Mouse (Mus musculus) heart, embryonic 13.5 days (tissue): Measurements from ENCODE around the gene Msi2. TPM values are rescaled to one million over a fixed set of nuclear protein-coding genes. Genes with fewer than 3 reads are reported as not detected.

ENCODE experiments used
- ATAC-seq: fragments of 200-750 bp; cut with Nextera tagmentation; 2 replicates; pipeline ENCODE4 v1.8.0; 2017; ENCODE audit warnings: moderate TSS enrichment; ENCODE audit not compliant: insufficient number of reproducible peaks, low FRiP score, low TSS enrichment; ENCODE audit errors: extremely low read depth
- H3K27ac ChIP-seq: fragments of 300-500 bp; sonication (generic); replicated peaks from 2 replicates; pipeline ENCODE4 v1.5.1; 2015; ENCODE audit warnings: moderate library complexity, mild to moderate bottlenecking, inconsistent platforms
- H3K27me3 ChIP-seq: fragments of 300-500 bp; sonication (generic); replicated peaks from 2 replicates; pipeline ENCODE4 v1.6.1; 2015; ENCODE audit warnings: mild to moderate bottlenecking, inconsistent platforms
- H3K36me3 ChIP-seq: fragments of 300-500 bp; sonication (generic); 2 replicates; pipeline ENCODE4 v1.6.1; 2015; ENCODE audit warnings: mild to moderate bottlenecking, inconsistent platforms
- H3K4me1 ChIP-seq: fragments of 300-500 bp; sonication (generic); 2 replicates; pipeline ENCODE4 v1.6.1; 2015; ENCODE audit warnings: inconsistent platforms
- H3K4me2 ChIP-seq: fragments of 300-500 bp; sonication (generic); 2 replicates; pipeline ENCODE4 v1.6.1; 2015; ENCODE audit warnings: inconsistent platforms, mild to moderate bottlenecking, moderate library complexity
- H3K4me3 ChIP-seq: fragments of 300-500 bp; sonication (generic); 2 replicates; pipeline ENCODE4 v1.5.1; 2015; ENCODE audit warnings: moderate library complexity, mild to moderate bottlenecking, inconsistent platforms
- H3K9ac ChIP-seq: fragments of 300-500 bp; sonication (generic); 2 replicates; pipeline ENCODE4 v1.6.1; 2015; ENCODE audit warnings: inconsistent platforms, mild to moderate bottlenecking, moderate library complexity
- H3K9me3 ChIP-seq: fragments of 300-500 bp; sonication (generic); 2 replicates; pipeline ENCODE4 v1.6.1; 2016; ENCODE audit warnings: inconsistent platforms
- WGBS: fragments of 180-500 bp; shearing (Covaris S2); methylation state at CpG from one replicate; pipeline ENCODE4 v1.1.7; 2015; ENCODE audit warnings: mixed read lengths; 5-methylcytosine and 5-hydroxymethylcytosine counted together
- polyA plus RNA-seq: library from polyadenylated mRNA; unstranded; fragments of >200 nt; fragmentation: Nextera tagmentation; extraction: Ambion mirVana; gene quantifications from 2 replicates; pipeline ENCODE4 v1.2.1, GENCODE M21; 2015

The Msi2 gene
- polyA plus RNA-seq, 1 experiment from 2014 or later, result 16.2 TPM

- Histone ChIP-seq H3K4me2 (no peak overlapping the region), H3K9me3 (no peaks in the 10 kb centered on the region), H3K27ac (peak overlapping the region; percentile 87), H3K9ac (peak overlapping the region; percentile 42; the same call in 1 of the 2 replicates), H3K4me3 (no peak overlapping the region), H3K27me3 (no peaks in the 10 kb centered on the region), H3K36me3 (no peaks in the 10 kb centered on the region), H3K4me1 (peaks cover 78% of the 10 kb centered on the region)
- WGBS, result 68% methylated on average over 20 of the region's 20 CpGs
- no peak for ATAC-seq
Measured at GRCm38 (mm10) chr11:88424034-88424767, 294.1 kb downstream of the Msi2 start.

DNA sequence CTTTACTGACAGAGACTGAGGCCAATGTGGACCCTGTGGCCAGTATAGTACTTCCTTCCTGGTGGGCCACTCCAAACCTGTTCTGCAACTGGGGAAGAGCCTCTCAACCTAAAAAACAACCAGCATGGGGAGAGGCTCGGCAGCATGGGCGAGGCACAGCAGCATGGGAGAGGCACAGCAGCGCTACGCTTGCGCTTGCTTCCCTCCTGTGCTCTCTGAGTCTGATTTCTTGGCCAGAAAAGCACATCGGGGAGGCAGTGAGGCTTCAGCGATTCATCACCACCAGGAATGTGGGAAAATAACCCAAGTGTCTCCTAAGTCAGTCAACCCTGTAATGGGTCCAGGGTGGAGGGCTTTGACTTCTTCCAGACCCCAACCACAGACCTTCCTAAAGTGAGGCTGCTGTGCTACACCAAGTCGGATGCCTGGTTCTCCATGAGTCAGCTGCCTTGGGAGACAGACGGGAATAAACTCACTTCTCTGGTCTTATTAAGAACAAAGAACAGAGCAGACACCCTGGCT is 297.2 kb downstream of the Msi2 start:
- Histone ChIP-seq H3K36me3 (peaks cover 9% of the 10 kb centered on the region), H3K27ac (peak overlapping the region; percentile 37), H3K9me3 (no peaks in the 10 kb centered on the region), H3K4me1 (peaks cover 93% of the 10 kb centered on the region), H3K4me2 (no peak overlapping the region), H3K27me3 (no peaks in the 10 kb centered on the region), H3K9ac (0 out of 2 replicates have a peak overlapping the region, but pooled peaks have one; percentile 15), H3K4me3 (no peak overlapping the region)
- no peak for ATAC-seq
- 57% methylated on average over 9 of the region's 9 CpGs for WGBS

- ATAC-seq, result no peak
- H3K9ac ChIP-seq, result peak overlapping the region; percentile 5; the same call in 1 of the 2 replicates
- no peak overlapping the region for H3K4me3 ChIP-seq
- H3K4me1 ChIP-seq, result peaks cover 93% of the 10 kb centered on the region
- peak overlapping the region; percentile 97 for H3K27ac ChIP-seq
- no peaks in the 10 kb centered on the region for H3K27me3 ChIP-seq
- H3K4me2 ChIP-seq, result peak overlapping the region; percentile 57
- no peaks in the 10 kb centered on the region for H3K9me3 ChIP-seq
- H3K36me3 ChIP-seq, result peaks cover 9% of the 10 kb centered on the region
- WGBS, result 58% methylated on average over 9 of the region's 9 CpGs
Measured at GRCm38 (mm10) chr11:88419657-88420366, 298.5 kb downstream of the Msi2 start.

GRCm38 (mm10) chr11:88419064-88419463 is 299.2 kb downstream of the Msi2 start:
- Histone ChIP-seq H3K4me3 (no peak overlapping the region), H3K9ac (peak overlapping the region; percentile 61; the same call in 1 of the 2 replicates), H3K27ac (peak overlapping the region; percentile 97), H3K4me2 (peak overlapping the region; percentile 57), H3K36me3 (peaks cover 9% of the 10 kb centered on the region), H3K9me3 (no peaks in the 10 kb centered on the region), H3K4me1 (peaks cover 93% of the 10 kb centered on the region), H3K27me3 (no peaks in the 10 kb centered on the region)
- WGBS, result 17% methylated on average over 7 of the region's 7 CpGs
- peak; percentile 40; the same call in 1 of the 2 replicates for ATAC-seq

- H3K9ac ChIP-seq, result peak overlapping the region; percentile 65
- 50% methylated on average over 18 of the region's 18 CpGs for WGBS
- H3K36me3 ChIP-seq, result peaks cover 28% of the 10 kb centered on the region
- peak overlapping the region; percentile 69 for H3K27ac ChIP-seq
- H3K27me3 ChIP-seq, result no peaks in the 10 kb centered on the region
- no peak for ATAC-seq
- H3K4me2 ChIP-seq, result no peak overlapping the region
- H3K9me3 ChIP-seq, result no peaks in the 10 kb centered on the region
- H3K4me3 ChIP-seq, result no peak overlapping the region
- H3K4me1 ChIP-seq, result peaks cover 60% of the 10 kb centered on the region
Measured at GRCm38 (mm10) chr11:88414157-88414870, 304.0 kb downstream of the Msi2 start.

GRCm38 (mm10) chr11:88412423-88413094 is 305.8 kb downstream of the Msi2 start:
- WGBS, result 56% methylated on average over 4 of the region's 5 CpGs
- Histone ChIP-seq H3K27ac (no peak overlapping the region), H3K4me2 (no peak overlapping the region), H3K4me1 (peaks cover 56% of the 10 kb centered on the region), H3K4me3 (no peak overlapping the region), H3K27me3 (no peaks in the 10 kb centered on the region), H3K36me3 (peaks cover 36% of the 10 kb centered on the region), H3K9ac (0 out of 2 replicates have a peak overlapping the region, but pooled peaks have one; percentile 10), H3K9me3 (no peaks in the 10 kb centered on the region)
- no peak for ATAC-seq

GRCm38 (mm10) chr11:88408305-88408704 is 310.0 kb downstream of the Msi2 start:
- H3K9me3 ChIP-seq, result no peaks in the 10 kb centered on the region
- peaks cover 24% of the 10 kb centered on the region for H3K36me3 ChIP-seq
- ATAC-seq, result no peak
- H3K4me2 ChIP-seq, result no peak overlapping the region
- no peaks in the 10 kb centered on the region for H3K27me3 ChIP-seq
- H3K9ac ChIP-seq, result no peak overlapping the region
- 73% methylated on average over 8 of the region's 8 CpGs for WGBS
- peaks cover 61% of the 10 kb centered on the region for H3K4me1 ChIP-seq
- H3K4me3 ChIP-seq, result no peak overlapping the region
- peak overlapping the region; percentile 25; the same call in 1 of the 2 replicates for H3K27ac ChIP-seq

GRCm38 (mm10) chr11:88406408-88406915 is 311.9 kb downstream of the Msi2 start:
- Histone ChIP-seq H3K9me3 (no peaks in the 10 kb centered on the region), H3K9ac (no peak overlapping the region), H3K36me3 (peaks cover 21% of the 10 kb centered on the region), H3K4me1 (peaks cover 74% of the 10 kb centered on the region), H3K4me3 (no peak overlapping the region), H3K27me3 (no peaks in the 10 kb centered on the region), H3K4me2 (no peak overlapping the region), H3K27ac (peak overlapping the region; percentile 97)
- ATAC-seq, result no peak
- WGBS, result 68% methylated on average over 3 of the region's 3 CpGs

GRCm38 (mm10) chr11:88404816-88405613 is 313.3 kb downstream of the Msi2 start:
- H3K9ac ChIP-seq, result peak overlapping the region; percentile 77
- peak overlapping the region; percentile 97 for H3K27ac ChIP-seq
- peak overlapping the region; percentile 16; the same call in 1 of the 2 replicates for H3K4me3 ChIP-seq
- 24% methylated on average over 17 of the region's 17 CpGs for WGBS
- no peaks in the 10 kb centered on the region for H3K9me3 ChIP-seq
- peak overlapping the region; percentile 60 for H3K4me2 ChIP-seq
- peaks cover 18% of the 10 kb centered on the region for H3K36me3 ChIP-seq
- peak; percentile 20; the same call in 1 of the 2 replicates for ATAC-seq
- H3K27me3 ChIP-seq, result no peaks in the 10 kb centered on the region
- H3K4me1 ChIP-seq, result peaks cover 89% of the 10 kb centered on the region

DNA sequence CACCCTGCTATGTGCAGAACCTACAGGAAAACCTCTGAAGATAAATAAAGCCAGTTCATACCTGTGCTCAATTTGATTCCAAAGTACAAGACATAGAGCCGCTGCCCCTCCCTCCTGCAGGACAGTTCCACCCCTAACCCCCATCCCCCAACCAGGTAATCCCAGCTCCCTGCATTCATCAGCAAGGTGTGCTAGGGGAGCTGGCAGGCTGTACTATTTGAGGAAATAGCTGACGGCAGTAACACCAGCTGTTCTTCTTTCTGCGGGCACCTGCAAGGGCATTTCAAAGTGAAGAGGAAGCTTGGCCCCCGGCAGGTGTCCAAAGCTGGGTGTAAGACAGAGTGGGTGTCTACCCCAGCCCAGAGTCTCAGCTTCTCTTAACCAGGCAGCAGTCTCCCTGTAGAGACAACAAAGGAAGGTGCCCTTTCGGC is 314.1 kb downstream of the Msi2 start:
- peaks cover 11% of the 10 kb centered on the region for H3K36me3 ChIP-seq
- H3K9ac ChIP-seq, result peak overlapping the region; percentile 77
- H3K27ac ChIP-seq, result peak overlapping the region; percentile 97
- H3K4me2 ChIP-seq, result peak overlapping the region; percentile 60
- ATAC-seq, result no peak
- WGBS, result 48% methylated on average over 5 of the region's 5 CpGs
- no peaks in the 10 kb centered on the region for H3K27me3 ChIP-seq
- H3K9me3 ChIP-seq, result no peaks in the 10 kb centered on the region
- H3K4me3 ChIP-seq, result no peak overlapping the region
- H3K4me1 ChIP-seq, result peaks cover 96% of the 10 kb centered on the region
